Mouse (Mus musculus): ENCODE measurements around the gene Wdr83os. TPM values are rescaled to one million over a fixed set of nuclear protein-coding genes. Genes with fewer than 3 reads are reported as not detected.

Gene Wdr83os
- total RNA-seq (2022) = 10 to 100 TPM; 58.3 to 64.3 (median 61.7) TPM

- DNase-seq (ENCODE audit: low spot score in 2 of 2) = no peak
Measured at GRCm38 (mm10) chr8:85080532-85081215, at the start of gene Wdr83os. Gene Wdr83os, plus strand, starts transcription at chr8:85080740.

GRCm38 (mm10) chr8:85032622-85033311 is 47.8 kb upstream of the Wdr83os start:
- no peak for DNase-seq (ENCODE audit: low spot score in 2 of 2)

GRCm38 (mm10) chr8:85033867-85034266 is 46.7 kb upstream of the Wdr83os start:
- DNase-seq (ENCODE audit: low spot score in 2 of 2) = no peak

GRCm38 (mm10) chr8:85034764-85035163 is 45.8 kb upstream of the Wdr83os start:
- DNase-seq (ENCODE audit: low spot score in 2 of 2) = peak; percentile 57 to 69

GRCm38 (mm10) chr8:85035165-85035727 is 45.3 kb upstream of the Wdr83os start:
- no peak for DNase-seq (ENCODE audit: low spot score in 2 of 2)

GRCm38 (mm10) chr8:85035728-85036310 is 44.7 kb upstream of the Wdr83os start:
- DNase-seq (ENCODE audit: low spot score in 2 of 2) = no peak

GRCm38 (mm10) chr8:85036381-85036717 is 44.2 kb upstream of the Wdr83os start:
- no peak for DNase-seq (ENCODE audit: low spot score in 2 of 2)

GRCm38 (mm10) chr8:85036718-85037365 is 43.7 kb upstream of the Wdr83os start, which contains the start of gene Tnpo2:
Gene Tnpo2, plus strand, starts transcription at chr8:85036915.
- peak; percentile 93 to 94 for DNase-seq (ENCODE audit: low spot score in 2 of 2)

GRCm38 (mm10) chr8:85037366-85037680 is 43.2 kb upstream of the Wdr83os start:
- DNase-seq (ENCODE audit: low spot score in 2 of 2) = no peak

GRCm38 (mm10) chr8:85037681-85038531 is 42.6 kb upstream of the Wdr83os start:
- DNase-seq (ENCODE audit: low spot score in 2 of 2) = peak in 1 of 2 experiments; percentile 47

GRCm38 (mm10) chr8:85043619-85044018 is 36.9 kb upstream of the Wdr83os start:
- DNase-seq (ENCODE audit: low spot score in 2 of 2) = no peak

GRCm38 (mm10) chr8:85057367-85057766 is 23.2 kb upstream of the Wdr83os start:
- no peak for DNase-seq (ENCODE audit: low spot score in 2 of 2)

GRCm38 (mm10) chr8:85059879-85060616 is 20.5 kb upstream of the Wdr83os start, which contains the start of gene Fbxw9:
Gene Fbxw9, plus strand, starts transcription at chr8:85060055.
- peak; percentile 90 to 92 for DNase-seq (ENCODE audit: low spot score in 2 of 2)

- no peak for DNase-seq (ENCODE audit: low spot score in 2 of 2)
Measured at GRCm38 (mm10) chr8:85062603-85063002, 17.9 kb upstream of the Wdr83os start.

GRCm38 (mm10) chr8:85065213-85065612 is 15.3 kb upstream of the Wdr83os start:
- no peak for DNase-seq (ENCODE audit: low spot score in 2 of 2)

- no peak for DNase-seq (ENCODE audit: low spot score in 2 of 2)
Measured at GRCm38 (mm10) chr8:85067155-85067554, 13.4 kb upstream of the Wdr83os start.

GRCm38 (mm10) chr8:85067982-85068381 is 12.6 kb upstream of the Wdr83os start, which contains the start of gene Gm5741:
Gene Gm5741, minus strand, starts transcription at chr8:85067982.
- no peak for DNase-seq (ENCODE audit: low spot score in 2 of 2)

GRCm38 (mm10) chr8:85071041-85071440 is 9.5 kb upstream of the Wdr83os start:
- no peak for DNase-seq (ENCODE audit: low spot score in 2 of 2)

- DNase-seq (ENCODE audit: low spot score in 2 of 2) = peak; percentile 88 to 93
Measured at GRCm38 (mm10) chr8:85071514-85072281, 8.8 kb upstream of the Wdr83os start, which contains the start of gene Dhps. Gene Dhps, plus strand, starts transcription at chr8:85071757.

Measured in layer of hippocampus, adult 8-10 months (tissue).